Mouse (Mus musculus): ENCODE measurements at regions not wholly inside any gene's neighbourhood (a gene's known extent, or its start where the extent isn't known, plus 50 kb on each side); places are given as distances from the start of the nearest gene placed in this dataset.
"Not testable (repeated sequence)": the region's sequence is repeated elsewhere in the genome, so short reads cannot be mapped to it uniquely, and the experiment has no call there.

GRCm38 (mm10) chr13:16487292-16487691 lies 475.6 kb downstream of the Inhba start:
- DNase-seq (ENCODE audit: low spot score in 2 of 2), result no peak

GRCm38 (mm10) chr13:16490680-16491079 lies 479.0 kb downstream of the Inhba start:
- not testable (repeated sequence) for DNase-seq (ENCODE audit: low spot score in 2 of 2)

GRCm38 (mm10) chr13:16498052-16498451 lies 486.4 kb downstream of the Inhba start:
- DNase-seq (ENCODE audit: low spot score in 2 of 2), result no peak

GRCm38 (mm10) chr13:16512876-16513275 lies 501.2 kb downstream of the Inhba start:
- no peak for DNase-seq (ENCODE audit: low spot score in 2 of 2)

- no peak for DNase-seq (ENCODE audit: low spot score in 2 of 2)
Measured at GRCm38 (mm10) chr13:16515195-16515594, 503.5 kb downstream of the Inhba start.

- no peak for DNase-seq (ENCODE audit: low spot score in 2 of 2)
Measured at GRCm38 (mm10) chr13:16529036-16529435, 517.4 kb downstream of the Inhba start.

GRCm38 (mm10) chr13:16543771-16544170 lies 532.1 kb downstream of the Inhba start:
- no peak for DNase-seq (ENCODE audit: low spot score in 2 of 2)

- no peak for DNase-seq (ENCODE audit: low spot score in 2 of 2)
Measured at GRCm38 (mm10) chr13:16550060-16550459, 538.4 kb downstream of the Inhba start.

- DNase-seq (ENCODE audit: low spot score in 2 of 2), result no peak
Measured at GRCm38 (mm10) chr13:16564988-16565387, 553.3 kb downstream of the Inhba start.

- DNase-seq (ENCODE audit: low spot score in 2 of 2), result no peak
Measured at GRCm38 (mm10) chr13:16574069-16574468, 562.4 kb downstream of the Inhba start.

GRCm38 (mm10) chr13:16586286-16586685 lies 574.6 kb downstream of the Inhba start:
- DNase-seq (ENCODE audit: low spot score in 2 of 2), result no peak

GRCm38 (mm10) chr13:16619755-16620154 lies 608.1 kb downstream of the Inhba start:
- DNase-seq (ENCODE audit: low spot score in 2 of 2), result no peak

- no peak for DNase-seq (ENCODE audit: low spot score in 2 of 2)
Measured at GRCm38 (mm10) chr13:16626584-16626983, 614.9 kb downstream of the Inhba start.

- no peak for DNase-seq (ENCODE audit: low spot score in 2 of 2)
Measured at GRCm38 (mm10) chr13:16633445-16634092, 621.9 kb downstream of the Inhba start.

- no peak for DNase-seq (ENCODE audit: low spot score in 2 of 2)
Measured at GRCm38 (mm10) chr13:16636251-16636650, 624.6 kb downstream of the Inhba start.

GRCm38 (mm10) chr13:16641611-16642449 lies 630.2 kb downstream of the Inhba start:
- no peak for DNase-seq (ENCODE audit: low spot score in 2 of 2)

- no peak for DNase-seq (ENCODE audit: low spot score in 2 of 2)
Measured at GRCm38 (mm10) chr13:16642450-16642994, 630.9 kb downstream of the Inhba start.

- DNase-seq (ENCODE audit: low spot score in 2 of 2), result no peak
Measured at GRCm38 (mm10) chr13:16645311-16645710, 633.7 kb downstream of the Inhba start.

- no peak for DNase-seq (ENCODE audit: low spot score in 2 of 2)
Measured at GRCm38 (mm10) chr13:16646056-16646455, 634.4 kb downstream of the Inhba start.

- no peak for DNase-seq (ENCODE audit: low spot score in 2 of 2)
Measured at GRCm38 (mm10) chr13:16646649-16647048, 635.0 kb downstream of the Inhba start.

- no peak for DNase-seq (ENCODE audit: low spot score in 2 of 2)
Measured at GRCm38 (mm10) chr13:16656110-16656509, 644.5 kb downstream of the Inhba start.

GRCm38 (mm10) chr13:16659894-16660293 lies 648.2 kb downstream of the Inhba start:
- DNase-seq (ENCODE audit: low spot score in 2 of 2), result no peak

GRCm38 (mm10) chr13:16668652-16669051 lies 657.0 kb downstream of the Inhba start:
- no peak for DNase-seq (ENCODE audit: low spot score in 2 of 2)

All from spleen, postnatal 36 days (tissue).